Mouse (Mus musculus): Measurements from ENCODE around the gene Serpina3b.
"Not testable (repeated sequence)": the region's sequence is repeated elsewhere in the genome, so short reads cannot be mapped to it uniquely, and the experiment has no call there.

The Serpina3b gene

GRCm38 (mm10) chr12:104127696-104128095 is at the start of gene Serpina3b:
Serpina3b (plus strand) TSS chr12:104127996.
- DNase-seq: no peak

GRCm38 (mm10) chr12:104090119-104090518 is 37.7 kb upstream of the Serpina3b start:
- DNase-seq: no peak

- no peak for DNase-seq
These were observed 36.5 kb upstream of the Serpina3b start for GRCm38 (mm10) chr12:104091303-104091702.

GRCm38 (mm10) chr12:104100768-104101167 is 27.0 kb upstream of the Serpina3b start, which contains the start of gene Serpina5:
Serpina5 (plus strand) TSS chr12:104101113.
- no peak for DNase-seq

GRCm38 (mm10) chr12:104105847-104106246 is 21.9 kb upstream of the Serpina3b start:
- DNase-seq: no peak

GRCm38 (mm10) chr12:104106919-104107318 is 20.9 kb upstream of the Serpina3b start:
- no peak for DNase-seq

- no peak for DNase-seq
These were observed 19.3 kb upstream of the Serpina3b start for GRCm38 (mm10) chr12:104108507-104108906.

GRCm38 (mm10) chr12:104112333-104112732 is 15.5 kb upstream of the Serpina3b start, which contains the start of gene Serpina3a:
Serpina3a (plus strand) TSS chr12:104112724.
- not testable (repeated sequence) for DNase-seq

- no peak for DNase-seq
These were observed 12.7 kb upstream of the Serpina3b start for GRCm38 (mm10) chr12:104114921-104115579.

GRCm38 (mm10) chr12:104123097-104123496 is 4.7 kb upstream of the Serpina3b start:
- no peak for DNase-seq

GRCm38 (mm10) chr12:104123996-104124395 is 3.8 kb upstream of the Serpina3b start:
- DNase-seq: no peak

- DNase-seq: no peak
These were observed 2.7 kb upstream of the Serpina3b start for GRCm38 (mm10) chr12:104125021-104125560.

GRCm38 (mm10) chr12:104131041-104131440 is 3.2 kb downstream of the Serpina3b start:
- DNase-seq: no peak

GRCm38 (mm10) chr12:104138216-104138615 is 10.4 kb downstream of the Serpina3b start:
- no peak for DNase-seq

- no peak for DNase-seq
These were observed 12.8 kb downstream of the Serpina3b start for GRCm38 (mm10) chr12:104140543-104141103.

GRCm38 (mm10) chr12:104141506-104141905 is 13.7 kb downstream of the Serpina3b start:
- DNase-seq: no peak

GRCm38 (mm10) chr12:104142427-104142826 is 14.6 kb downstream of the Serpina3b start:
- no peak for DNase-seq

- no peak for DNase-seq
These were observed 15.5 kb downstream of the Serpina3b start for GRCm38 (mm10) chr12:104143286-104143685.

- DNase-seq: no peak
These were observed 17.8 kb downstream of the Serpina3b start for GRCm38 (mm10) chr12:104145571-104145970.

- DNase-seq: peak in 1 of 2 experiments; percentile 31
These were observed 24.2 kb downstream of the Serpina3b start for GRCm38 (mm10) chr12:104151989-104152388.

- DNase-seq: no peak
These were observed 25.3 kb downstream of the Serpina3b start for GRCm38 (mm10) chr12:104153041-104153645.

- no peak for DNase-seq
These were observed 25.9 kb downstream of the Serpina3b start, which contains the start of gene Serpina3c for GRCm38 (mm10) chr12:104153656-104154055. Serpina3c (minus strand) TSS chr12:104153870.

GRCm38 (mm10) chr12:104174747-104175146 is 47.0 kb downstream of the Serpina3b start:
- peak; percentile 13 to 31 for DNase-seq

GRCm38 (mm10) chr12:104175636-104176035 is 47.8 kb downstream of the Serpina3b start:
- no peak for DNase-seq
